Mouse (Mus musculus) limb, embryonic 10.5 days (tissue): ENCODE data around the gene Ryk. TPM values are rescaled to one million over a fixed set of nuclear protein-coding genes. Genes with fewer than 3 reads are reported as not detected.
A peak's percentile ranks its signal among the peaks of the same experiment; 100 is the strongest.

Experiments used
- DNase-seq: peaks from one replicate; pipeline ENCODE4 v3.0.0-alpha.2; 2017; ENCODE audit warnings: low spot score
- H3K27ac ChIP-seq: fragments of 300-500 bp; sonication (generic); 2 replicates; pipeline ENCODE4 v1.5.1; 2016; ENCODE audit warnings: mild to moderate bottlenecking
- H3K27me3 ChIP-seq: fragments of 300-500 bp; sonication (generic); 2 replicates; pipeline ENCODE4 v1.6.1; 2016; ENCODE audit warnings: low read depth, mild to moderate bottlenecking; ENCODE audit not compliant: poor library complexity, severe bottlenecking
- H3K36me3 ChIP-seq: fragments of 300-500 bp; sonication (generic); 2 replicates; pipeline ENCODE4 v1.6.1; 2016; ENCODE audit warnings: mild to moderate bottlenecking, moderate library complexity
- H3K4me1 ChIP-seq: fragments of 300-500 bp; sonication (generic); 2 replicates; pipeline ENCODE4 v1.6.1; 2016
- H3K4me3 ChIP-seq: fragments of 300-500 bp; sonication (generic); 2 replicates; pipeline ENCODE4 v1.5.1; 2016; ENCODE audit warnings: mild to moderate bottlenecking, moderate library complexity
- H3K9me3 ChIP-seq: fragments of 300-500 bp; sonication (generic); replicated peaks from 2 replicates; pipeline ENCODE4 v1.6.1; 2016; ENCODE audit warnings: mild to moderate bottlenecking
- WGBS: fragments of 180-500 bp; shearing (Covaris S2); methylation state at CpG from one replicate; pipeline ENCODE4 v1.1.7; 2016; 5-methylcytosine and 5-hydroxymethylcytosine counted together
- polyA plus RNA-seq: library from polyadenylated mRNA; unstranded; fragments of >200 nt; fragmentation: Nextera tagmentation; extraction: Ambion mirVana; gene quantifications from 2 replicates; pipeline ENCODE4 v1.2.1, GENCODE M21; 2016

Gene Ryk
- polyA plus RNA-seq, 1 experiment from 2014 or later, result 18.6 TPM

DNA sequence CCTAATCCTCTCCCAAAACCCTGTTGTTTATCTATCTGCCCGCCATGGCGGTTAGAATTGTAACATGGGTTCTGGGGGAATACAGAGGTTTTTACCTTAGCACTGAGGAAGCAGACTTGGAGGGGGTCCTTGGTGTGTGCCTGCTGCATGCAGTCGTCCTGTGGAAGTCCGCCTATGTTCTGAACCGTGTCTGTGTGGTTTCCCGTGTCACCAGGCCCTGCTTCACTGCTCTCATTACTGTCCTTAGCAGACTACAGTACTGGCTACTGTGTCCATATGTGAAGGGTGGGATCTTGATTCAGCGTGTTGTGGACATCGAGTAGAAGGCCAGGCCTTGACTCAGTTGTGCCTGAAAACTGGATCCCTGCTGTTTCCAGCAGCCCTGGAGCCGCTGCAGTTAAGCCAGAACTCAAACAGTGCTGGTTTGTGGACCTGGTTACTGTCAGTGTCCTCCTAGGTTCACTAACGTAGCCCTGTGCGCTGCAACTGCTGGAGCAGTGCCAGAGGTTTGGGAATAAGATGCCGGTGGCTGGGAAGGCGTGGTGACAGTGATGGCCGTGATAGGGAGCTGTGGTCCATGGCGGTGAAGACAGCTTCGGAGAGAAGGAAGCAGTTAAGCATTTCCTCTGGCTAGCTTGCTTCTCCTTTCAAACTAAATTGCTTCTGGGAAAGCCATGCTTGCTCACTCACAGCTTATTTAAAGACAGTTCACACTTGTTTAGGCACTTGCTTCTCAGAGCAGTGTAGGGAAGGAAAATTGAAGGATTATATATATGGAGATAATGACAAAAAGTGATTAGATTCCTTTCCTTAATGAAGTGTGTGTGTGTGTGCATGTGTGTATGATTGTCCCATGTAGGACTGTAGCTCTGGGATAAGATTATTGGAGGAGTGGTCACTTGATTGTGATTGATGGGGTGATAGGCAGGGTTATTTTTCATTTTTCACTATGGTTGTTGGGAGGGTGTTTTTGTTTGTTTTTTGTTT is 6.4 kb downstream of the Ryk start:
- peaks cover 79% of the 10 kb centered on the region for H3K4me1 ChIP-seq
- peak; percentile 62 for DNase-seq
- 0 out of 2 replicates have a peak overlapping the region, but pooled peaks have one; percentile 23 for H3K4me3 ChIP-seq
- H3K27ac ChIP-seq, result peak overlapping the region; percentile 66
- H3K9me3 ChIP-seq, result no peaks in the 10 kb centered on the region
- H3K36me3 ChIP-seq, result no peaks in the 10 kb centered on the region
- H3K27me3 ChIP-seq, result no peaks in the 10 kb centered on the region
- WGBS, result 21% methylated on average over 16 of the region's 16 CpGs

DNA sequence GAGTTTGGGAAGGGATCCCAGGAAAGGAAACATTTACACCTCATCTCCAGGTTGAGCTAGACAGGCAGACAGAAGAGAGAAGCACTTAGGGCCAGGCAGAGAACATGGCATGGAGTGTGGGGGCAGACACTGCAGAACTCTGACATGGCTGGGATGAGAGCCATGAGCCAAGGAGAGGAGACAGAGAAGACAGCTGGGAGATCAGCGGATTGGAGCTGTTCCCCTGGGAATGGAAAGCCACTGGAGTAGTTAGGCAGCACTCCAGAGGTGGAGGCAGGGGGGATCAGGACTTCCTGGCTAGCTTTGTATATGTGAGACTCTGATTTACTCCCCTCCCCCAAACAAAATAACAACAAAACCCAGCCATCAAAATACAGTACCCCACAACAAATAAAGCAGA is 7.1 kb downstream of the Ryk start:
- peak overlapping the region; percentile 58; the same call in 1 of the 2 replicates for H3K27ac ChIP-seq
- DNase-seq, result no peak

DNA sequence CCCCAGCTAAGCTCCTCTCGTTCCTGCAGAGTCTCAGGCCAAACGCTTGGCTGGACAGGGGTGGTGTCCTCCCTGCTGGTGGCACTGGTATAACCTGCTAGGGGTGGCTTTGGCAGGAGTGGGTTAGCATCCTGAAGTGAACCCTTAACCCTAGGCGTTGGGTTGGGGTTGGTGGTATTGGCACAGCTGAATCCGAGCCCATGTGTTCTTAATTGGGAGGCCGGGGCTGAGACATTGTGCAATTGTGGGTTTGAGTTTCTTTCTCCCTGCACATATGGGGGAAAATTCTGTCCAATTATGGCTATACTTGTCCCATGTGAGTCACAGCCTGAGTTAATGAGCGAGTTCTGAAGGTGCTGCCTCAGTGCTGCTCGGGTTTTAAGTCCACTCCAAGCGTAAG is 7.8 kb downstream of the Ryk start:
- no peaks in the 10 kb centered on the region for H3K27me3 ChIP-seq
- no peaks in the 10 kb centered on the region for H3K9me3 ChIP-seq
- H3K4me3 ChIP-seq, result 0 out of 2 replicates have a peak overlapping the region, but pooled peaks have one; percentile 21
- peak overlapping the region; percentile 58 for H3K27ac ChIP-seq
- DNase-seq, result peak; percentile 59
- H3K4me1 ChIP-seq, result peaks cover 79% of the 10 kb centered on the region
- 51% methylated on average over 8 of the region's 8 CpGs for WGBS
- H3K36me3 ChIP-seq, result no peaks in the 10 kb centered on the region

More for the DNA sequence above, 7.1 kb downstream of the Ryk start:
- Histone ChIP-seq H3K36me3 (no peaks in the 10 kb centered on the region), H3K9me3 (no peaks in the 10 kb centered on the region), H3K4me3 (no peak overlapping the region), H3K4me1 (peaks cover 79% of the 10 kb centered on the region), H3K27me3 (no peaks in the 10 kb centered on the region)
- 38% methylated on average over 1 of the region's 1 CpGs for WGBS

DNA sequence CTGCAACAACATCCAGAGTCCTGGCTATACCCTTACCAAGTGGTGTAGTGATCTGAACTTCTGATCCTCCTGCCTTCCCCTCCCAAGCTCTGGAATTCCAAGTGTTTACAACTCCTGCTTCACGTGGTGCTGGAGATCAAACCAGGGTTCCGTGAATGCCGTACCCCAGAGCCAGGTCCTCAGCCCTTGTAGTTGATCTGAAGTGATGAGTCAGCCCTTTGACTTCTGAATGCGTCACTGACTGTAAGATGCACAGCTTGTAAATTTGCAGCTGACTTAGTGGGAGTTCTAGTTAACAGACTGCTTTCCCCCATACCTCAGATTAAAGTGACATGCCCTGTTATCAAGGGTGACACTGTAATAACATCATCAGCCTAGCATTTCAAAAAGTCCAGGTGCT is 8.9 kb downstream of the Ryk start:
- WGBS, result 26% methylated on average over 4 of the region's 4 CpGs
- H3K4me1 ChIP-seq, result peaks cover 86% of the 10 kb centered on the region

DNA sequence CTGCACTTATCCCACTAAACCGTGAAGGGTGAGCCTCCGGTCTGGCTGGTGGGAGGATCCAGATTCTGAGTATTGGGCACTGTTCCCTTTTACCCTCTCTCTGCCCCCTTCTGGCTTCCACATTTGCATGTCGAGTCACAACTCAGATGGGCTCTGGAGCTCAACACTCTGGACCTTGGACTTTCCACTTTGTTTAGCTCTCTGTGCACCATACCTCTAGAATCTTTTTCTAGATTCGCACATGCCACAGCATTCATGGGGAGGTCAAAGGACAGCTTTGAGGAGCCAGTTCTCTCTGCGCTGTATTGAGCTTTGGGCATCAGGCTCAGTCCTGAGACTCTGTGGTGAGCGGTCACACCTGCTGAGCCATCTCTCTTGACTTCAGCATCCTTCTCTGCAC is 11.1 kb downstream of the Ryk start:
- 88% methylated on average over 6 of the region's 6 CpGs for WGBS
- H3K4me1 ChIP-seq, result peaks cover 65% of the 10 kb centered on the region
- no peaks in the 10 kb centered on the region for H3K36me3 ChIP-seq
- H3K27me3 ChIP-seq, result no peaks in the 10 kb centered on the region
- H3K27ac ChIP-seq, result no peak overlapping the region
- no peak overlapping the region for H3K4me3 ChIP-seq
- DNase-seq, result no peak
- H3K9me3 ChIP-seq, result no peaks in the 10 kb centered on the region

More for the DNA sequence above, 8.9 kb downstream of the Ryk start:
- Histone ChIP-seq H3K36me3 (no peaks in the 10 kb centered on the region), H3K4me3 (no peak overlapping the region), H3K9me3 (no peaks in the 10 kb centered on the region), H3K27me3 (no peaks in the 10 kb centered on the region), H3K27ac (no peak overlapping the region)
- DNase-seq, result no peak

DNA sequence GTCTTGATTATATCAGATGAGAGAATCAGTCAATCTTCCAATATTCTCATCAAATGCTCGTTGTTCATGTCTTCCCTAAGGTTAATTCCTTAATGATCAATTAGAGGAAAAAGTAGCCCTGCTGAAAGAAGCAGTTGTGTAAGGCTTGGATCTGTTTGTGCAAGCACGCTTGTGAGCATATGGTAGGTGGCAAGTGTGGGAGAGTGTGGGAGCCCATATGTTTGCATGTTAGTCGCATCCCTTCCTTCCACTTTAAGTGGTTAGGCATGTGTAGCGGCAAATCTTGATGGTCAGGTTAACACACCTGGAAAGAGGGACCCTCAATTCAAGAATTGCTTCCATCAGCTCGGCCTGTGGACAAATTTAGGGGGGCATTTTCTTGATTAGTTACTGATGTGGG is 11.6 kb downstream of the Ryk start:
- Histone ChIP-seq H3K27ac (no peak overlapping the region), H3K4me1 (peaks cover 60% of the 10 kb centered on the region), H3K27me3 (no peaks in the 10 kb centered on the region)

DNA sequence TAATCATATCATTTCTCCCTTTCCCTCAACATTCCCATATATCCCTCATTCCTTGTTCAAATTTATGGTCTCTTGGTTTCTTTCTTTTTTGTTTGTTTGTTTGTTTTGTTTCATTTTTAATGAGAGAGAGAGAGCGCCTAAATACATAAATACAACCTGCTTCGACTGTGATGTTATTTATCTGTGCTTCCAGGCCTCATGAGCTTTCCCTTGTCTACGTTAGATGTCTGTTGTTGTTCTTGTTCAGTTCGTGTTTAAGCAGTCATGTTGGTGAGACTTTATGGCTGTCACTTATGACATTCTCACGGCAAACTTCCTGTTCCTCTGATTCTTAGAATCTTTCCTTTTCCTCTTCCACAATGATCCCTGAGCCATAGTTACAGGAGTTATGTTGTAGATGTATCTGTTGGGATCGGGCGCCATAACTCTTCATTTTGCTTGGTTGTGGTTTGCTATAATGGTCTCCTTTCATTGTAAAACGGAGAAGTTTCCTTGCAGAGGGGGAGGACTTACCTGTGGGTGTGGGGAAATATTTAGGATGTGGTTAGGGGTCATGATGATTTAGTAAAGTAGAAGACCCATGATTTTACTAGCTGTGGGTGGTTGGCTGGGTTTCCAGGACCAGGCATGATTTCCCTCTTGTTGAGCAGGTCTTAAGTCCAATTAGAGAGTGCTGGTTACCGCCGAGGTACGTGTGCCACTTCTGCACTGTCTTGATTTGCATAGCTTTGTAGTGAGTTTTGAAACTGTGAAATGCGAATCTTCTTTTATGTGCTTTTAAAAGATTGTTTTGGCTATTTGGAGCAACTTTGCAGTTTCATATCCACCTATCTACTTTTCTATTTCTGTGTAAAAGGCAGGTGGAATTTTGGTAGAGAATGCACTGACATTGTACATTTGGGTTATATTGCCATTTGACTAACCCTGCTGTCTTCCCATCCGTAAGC is 17.6 kb downstream of the Ryk start:
- Histone ChIP-seq H3K27me3 (no peaks in the 10 kb centered on the region), H3K27ac (no peak overlapping the region), H3K4me3 (no peak overlapping the region), H3K36me3 (peaks cover 20% of the 10 kb centered on the region), H3K9me3 (no peaks in the 10 kb centered on the region), H3K4me1 (peaks cover 14% of the 10 kb centered on the region)
- no peak for DNase-seq
- 91% methylated on average over 13 of the region's 13 CpGs for WGBS

More for the DNA sequence above, 11.6 kb downstream of the Ryk start:
- no peaks in the 10 kb centered on the region for H3K9me3 ChIP-seq
- DNase-seq, result no peak
- H3K36me3 ChIP-seq, result no peaks in the 10 kb centered on the region
- H3K4me3 ChIP-seq, result no peak overlapping the region
- WGBS, result 81% methylated on average over 5 of the region's 5 CpGs

DNA sequence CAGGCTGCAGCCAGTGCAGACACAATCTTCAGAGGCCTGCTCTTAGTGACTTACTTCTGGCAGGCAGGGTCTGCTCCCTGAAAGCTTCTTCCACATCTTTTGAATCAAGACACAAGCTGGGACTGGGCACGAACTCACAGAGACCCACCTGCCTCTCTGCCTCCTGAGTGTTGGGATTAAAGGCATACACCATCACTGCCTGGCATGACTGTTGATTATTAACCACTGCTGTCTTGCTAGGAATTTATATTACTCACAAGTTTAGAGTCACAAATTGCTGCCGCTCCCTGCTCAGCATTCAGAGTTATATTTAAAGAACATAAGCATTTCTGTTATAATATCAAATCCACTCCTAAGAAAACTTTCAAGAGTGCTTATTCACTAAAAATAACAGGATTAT is 23.1 kb downstream of the Ryk start:
- H3K9me3 ChIP-seq, result no peaks in the 10 kb centered on the region
- H3K4me3 ChIP-seq, result no peak overlapping the region
- H3K27me3 ChIP-seq, result no peaks in the 10 kb centered on the region
- H3K36me3 ChIP-seq, result peaks cover 58% of the 10 kb centered on the region
- DNase-seq, result no peak
- WGBS, result 95% methylated on average over 2 of the region's 2 CpGs
- peaks cover 33% of the 10 kb centered on the region for H3K4me1 ChIP-seq
- peak overlapping the region; percentile 51; the same call in 1 of the 2 replicates for H3K27ac ChIP-seq

DNA sequence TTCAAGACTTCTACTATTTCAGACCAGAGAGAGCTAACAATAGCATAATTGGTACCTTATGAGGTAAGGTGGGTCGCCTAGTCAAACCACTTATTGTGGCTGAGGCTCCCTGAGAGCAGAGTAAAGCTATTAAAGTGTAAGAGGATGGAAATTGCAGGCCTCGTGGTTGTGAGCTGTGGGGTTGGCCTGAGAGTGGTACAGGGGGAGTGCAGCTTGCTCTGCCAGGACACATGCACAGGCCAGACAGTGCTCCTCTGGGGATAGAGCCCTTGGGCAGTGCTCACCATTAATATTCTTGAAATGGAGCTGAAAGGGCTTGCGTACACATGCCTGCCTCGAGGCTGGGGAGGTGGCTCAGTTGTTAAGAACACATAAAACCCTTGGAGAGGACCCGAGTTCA is 23.6 kb downstream of the Ryk start:
- peak overlapping the region; percentile 43 for H3K27ac ChIP-seq
- no peak for DNase-seq

DNA sequence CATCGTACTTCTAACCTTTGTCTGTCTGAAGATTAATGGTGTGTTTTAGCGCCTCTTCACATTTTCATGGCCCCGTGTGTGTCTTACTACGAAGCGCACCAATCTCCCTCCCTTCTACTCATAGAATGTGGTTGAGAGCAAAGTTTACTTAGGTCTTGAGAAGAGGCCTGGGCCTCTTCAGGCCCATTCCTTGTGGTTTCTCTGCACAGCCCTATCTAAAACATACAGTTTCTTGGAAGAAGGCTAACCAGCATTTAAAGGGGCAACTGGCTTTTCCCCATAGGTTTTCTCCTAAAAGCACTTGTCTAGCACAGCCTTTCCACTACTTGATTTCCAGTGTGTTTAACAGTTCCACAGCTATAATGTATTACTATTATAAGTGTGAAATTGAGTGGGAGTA is 24.7 kb downstream of the Ryk start:
- Histone ChIP-seq H3K36me3 (peaks cover 64% of the 10 kb centered on the region), H3K4me1 (peaks cover 48% of the 10 kb centered on the region), H3K27ac (no peak overlapping the region), H3K9me3 (no peaks in the 10 kb centered on the region), H3K4me3 (no peak overlapping the region), H3K27me3 (no peaks in the 10 kb centered on the region)
- WGBS, result 94% methylated on average over 5 of the region's 5 CpGs
- DNase-seq, result no peak

More for the DNA sequence above, 23.6 kb downstream of the Ryk start:
- 81% methylated on average over 5 of the region's 5 CpGs for WGBS
- Histone ChIP-seq H3K4me1 (peaks cover 37% of the 10 kb centered on the region), H3K4me3 (no peak overlapping the region), H3K9me3 (no peaks in the 10 kb centered on the region), H3K36me3 (peaks cover 62% of the 10 kb centered on the region), H3K27me3 (no peaks in the 10 kb centered on the region)

DNA sequence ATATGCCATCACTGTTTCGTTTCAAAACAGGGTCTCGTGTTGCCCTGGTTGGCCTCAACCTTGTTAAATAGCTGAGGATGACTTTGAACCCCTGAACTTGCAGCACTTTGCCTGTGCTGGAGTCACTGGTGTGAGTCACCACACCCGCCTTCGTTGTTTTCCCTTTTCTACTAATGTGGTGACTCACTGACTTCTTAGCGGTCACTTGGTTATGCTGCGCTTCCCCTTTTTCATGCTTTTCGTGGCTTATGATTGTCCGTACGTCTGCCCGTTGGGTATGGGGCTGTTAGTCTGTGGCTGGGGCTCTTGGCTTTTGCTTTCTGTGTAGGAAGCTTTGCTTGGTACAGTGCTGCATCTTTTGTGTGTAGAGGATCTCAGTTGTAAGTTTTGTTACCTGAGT is 25.2 kb downstream of the Ryk start:
- no peak overlapping the region for H3K4me3 ChIP-seq
- H3K36me3 ChIP-seq, result peaks cover 63% of the 10 kb centered on the region
- H3K27me3 ChIP-seq, result no peaks in the 10 kb centered on the region
- no peaks in the 10 kb centered on the region for H3K9me3 ChIP-seq
- no peak overlapping the region for H3K27ac ChIP-seq
- WGBS, result 96% methylated on average over 10 of the region's 10 CpGs
- peaks cover 54% of the 10 kb centered on the region for H3K4me1 ChIP-seq
- no peak for DNase-seq

DNA sequence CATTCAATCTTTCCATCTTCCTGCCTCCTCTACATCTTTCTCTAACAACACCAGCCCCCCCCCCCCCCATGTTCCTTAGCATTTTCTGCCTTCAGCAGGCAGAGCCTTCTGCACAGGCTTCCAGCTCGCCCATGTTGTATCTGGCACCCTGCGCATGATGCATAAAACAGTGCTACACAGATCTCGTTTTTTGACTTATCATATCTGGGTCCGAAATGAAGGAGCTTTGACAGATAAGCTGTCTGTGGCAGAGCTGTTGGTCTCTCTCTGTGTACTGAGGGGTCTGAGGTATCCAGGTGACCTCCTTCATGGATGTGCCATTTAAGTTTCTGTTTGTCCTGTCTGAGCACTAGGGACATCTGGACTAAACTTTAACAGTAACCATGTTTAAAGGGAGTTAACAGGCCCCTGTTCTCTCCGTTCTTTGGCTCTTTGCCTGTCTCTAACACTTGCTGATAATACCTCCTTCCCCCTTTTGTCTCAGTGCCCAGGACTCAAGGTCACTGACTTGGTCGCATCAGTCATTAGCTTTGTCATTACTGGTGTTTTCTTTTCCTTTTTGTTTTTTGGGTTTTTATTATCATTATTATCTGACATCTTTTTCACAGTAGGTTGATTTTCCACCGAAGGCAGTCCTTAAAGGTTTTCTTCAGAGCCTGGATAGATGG is 26.2 kb downstream of the Ryk start:
- peaks cover 63% of the 10 kb centered on the region for H3K4me1 ChIP-seq
- no peaks in the 10 kb centered on the region for H3K27me3 ChIP-seq
- no peak for DNase-seq
- H3K36me3 ChIP-seq, result peaks cover 68% of the 10 kb centered on the region
- no peak overlapping the region for H3K4me3 ChIP-seq
- no peaks in the 10 kb centered on the region for H3K9me3 ChIP-seq
- H3K27ac ChIP-seq, result 0 out of 2 replicates have a peak overlapping the region, but pooled peaks have one; percentile 21
- WGBS, result 91% methylated on average over 7 of the region's 7 CpGs
